Mouse (Mus musculus): ENCODE measurements around the gene Sox5. TPM values are rescaled to one million over a fixed set of nuclear protein-coding genes. Genes with fewer than 3 reads are reported as not detected.

Gene Sox5
- total RNA-seq, 2 experiments from 2014 or later: 46.4 to 57.5 TPM

GRCm38 (mm10) chr6:143831246-143831645, 950.5 kb downstream of the Sox5 start:
- DNase-seq (ENCODE audit: low spot score in 2 of 2): no peak
- intact Hi-C loops (cut with DNase I): no loop called here

GRCm38 (mm10) chr6:143830131-143830530, 951.6 kb downstream of the Sox5 start:
- intact Hi-C loops (cut with DNase I): no loop called here
- DNase-seq (ENCODE audit: low spot score in 2 of 2): no peak

- no peak for DNase-seq (ENCODE audit: low spot score in 2 of 2)
- intact Hi-C loops (cut with DNase I): no loop called here
Observed at GRCm38 (mm10) chr6:143826786-143827185, 955.0 kb downstream of the Sox5 start.

GRCm38 (mm10) chr6:143825966-143826365, 955.8 kb downstream of the Sox5 start:
- no peak for DNase-seq (ENCODE audit: low spot score in 2 of 2)
- intact Hi-C loops (cut with DNase I): no loop called here

GRCm38 (mm10) chr6:143825086-143825485, 956.7 kb downstream of the Sox5 start:
- no peak for DNase-seq (ENCODE audit: low spot score in 2 of 2)
- intact Hi-C loops (cut with DNase I): no loop called here

GRCm38 (mm10) chr6:143788446-143788845, 993.3 kb downstream of the Sox5 start:
- peak; percentile 12 to 78 for DNase-seq (ENCODE audit: low spot score in 2 of 2)
- intact Hi-C loops (cut with DNase I): no loop called here

- intact Hi-C loops (cut with DNase I): no loop called here
Observed at GRCm38 (mm10) chr6:143787360-143787759, 994.4 kb downstream of the Sox5 start.

GRCm38 (mm10) chr6:143785685-143786084, 996.1 kb downstream of the Sox5 start:
- peak in 1 of 2 experiments; percentile 66 for DNase-seq (ENCODE audit: low spot score in 2 of 2)
- intact Hi-C loops (cut with DNase I): no loop called here

More at GRCm38 (mm10) chr6:143787360-143787759, 994.4 kb downstream of the Sox5 start:
- no peak for DNase-seq (ENCODE audit: low spot score in 2 of 2)
